Mouse (Mus musculus): ENCODE results near the gene Cul9. TPM values are rescaled to one million over a fixed set of nuclear protein-coding genes. Genes with fewer than 3 reads are reported as not detected.

Gene Cul9
- polyA plus RNA-seq, 1 experiment from 2014 or later: 0.69 TPM

- Histone ChIP-seq H3K4me2 (no peak overlapping the region), H3K4me3 (no peak overlapping the region), H3K9ac (no peak overlapping the region)
Observed at GRCm38 (mm10) chr17:46552151-46552550, 6.0 kb upstream of the Cul9 start.

GRCm38 (mm10) chr17:46551369-46551768 lies 5.2 kb upstream of the Cul9 start:
- Histone ChIP-seq H3K36me3 (peaks cover 49% of the 10 kb centered on the region), H3K27ac (no peak overlapping the region), H3K27me3 (replicated peaks) (peaks cover 24% of the 10 kb centered on the region), H3K4me2 (no peak overlapping the region), H3K4me1 (peaks cover 54% of the 10 kb centered on the region), H3K4me3 (no peak overlapping the region), H3K9me3 (replicated peaks) (no peaks in the 10 kb centered on the region), H3K9ac (no peak overlapping the region)
- WGBS (ENCODE audit: insufficient replicate concordance): 79% methylated on average over 6 of the region's 6 CpGs
- ATAC-seq: no peak

More at GRCm38 (mm10) chr17:46552151-46552550, 6.0 kb upstream of the Cul9 start:
- Histone ChIP-seq H3K27ac (no peak overlapping the region), H3K4me1 (peaks cover 55% of the 10 kb centered on the region), H3K27me3 (replicated peaks) (peaks cover 16% of the 10 kb centered on the region), H3K9me3 (replicated peaks) (no peaks in the 10 kb centered on the region), H3K36me3 (peaks cover 49% of the 10 kb centered on the region)
- 81% methylated on average over 7 of the region's 7 CpGs for WGBS (ENCODE audit: insufficient replicate concordance)
- no peak for ATAC-seq

DNA sequence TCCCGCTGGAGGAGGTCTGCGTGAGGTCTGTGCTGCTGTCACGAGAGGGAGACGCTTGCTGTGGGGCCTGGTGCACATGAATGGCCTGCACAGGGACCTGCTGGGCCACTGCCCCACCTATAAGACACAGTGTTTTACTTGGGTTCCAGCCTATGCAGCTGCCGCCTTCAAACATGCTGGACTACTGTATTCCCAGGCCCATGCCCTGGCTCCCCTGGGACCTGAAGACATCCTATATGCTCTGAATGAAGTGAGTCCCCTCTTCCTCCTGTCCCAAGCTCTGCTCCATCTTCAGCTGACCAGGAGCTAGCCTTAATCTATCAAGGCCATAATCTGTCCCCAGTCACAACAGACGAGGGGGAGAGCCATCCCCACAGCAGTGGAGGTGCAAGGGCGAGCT lies 4.7 kb upstream of the Cul9 start:
- H3K9ac ChIP-seq: no peak overlapping the region
- H3K4me1 ChIP-seq: peaks cover 57% of the 10 kb centered on the region
- WGBS (ENCODE audit: insufficient replicate concordance): 85% methylated on average over 7 of the region's 7 CpGs
- H3K27ac ChIP-seq: no peak overlapping the region
- H3K4me3 ChIP-seq: no peak overlapping the region
- H3K4me2 ChIP-seq: no peak overlapping the region
- H3K36me3 ChIP-seq: peaks cover 49% of the 10 kb centered on the region
- ATAC-seq: no peak
- peaks cover 28% of the 10 kb centered on the region for H3K27me3 ChIP-seq (replicated peaks)
- H3K9me3 ChIP-seq (replicated peaks): no peaks in the 10 kb centered on the region

GRCm38 (mm10) chr17:46549642-46550041 lies 3.5 kb upstream of the Cul9 start:
- Histone ChIP-seq H3K4me3 (no peak overlapping the region), H3K27me3 (replicated peaks) (peaks cover 41% of the 10 kb centered on the region), H3K4me1 (peaks cover 51% of the 10 kb centered on the region), H3K9ac (no peak overlapping the region), H3K4me2 (no peak overlapping the region), H3K36me3 (peaks cover 49% of the 10 kb centered on the region), H3K9me3 (replicated peaks) (no peaks in the 10 kb centered on the region), H3K27ac (no peak overlapping the region)
- 86% methylated on average over 9 of the region's 9 CpGs for WGBS (ENCODE audit: insufficient replicate concordance)
- ATAC-seq: no peak

- Histone ChIP-seq H3K4me3 (no peak overlapping the region), H3K9ac (no peak overlapping the region), H3K27me3 (replicated peaks) (peaks cover 46% of the 10 kb centered on the region), H3K4me1 (peaks cover 47% of the 10 kb centered on the region), H3K4me2 (no peak overlapping the region), H3K9me3 (replicated peaks) (no peaks in the 10 kb centered on the region), H3K36me3 (peaks cover 49% of the 10 kb centered on the region), H3K27ac (no peak overlapping the region)
- no peak for ATAC-seq
- 47% methylated on average over 8 of the region's 8 CpGs for WGBS (ENCODE audit: insufficient replicate concordance)
Observed at GRCm38 (mm10) chr17:46549193-46549592, 3.0 kb upstream of the Cul9 start.

- Histone ChIP-seq H3K9ac (no peak overlapping the region), H3K4me1 (peaks cover 42% of the 10 kb centered on the region), H3K4me2 (no peak overlapping the region), H3K27ac (no peak overlapping the region), H3K9me3 (replicated peaks) (no peaks in the 10 kb centered on the region), H3K27me3 (replicated peaks) (peaks cover 50% of the 10 kb centered on the region), H3K36me3 (peaks cover 49% of the 10 kb centered on the region), H3K4me3 (no peak overlapping the region)
- ATAC-seq: no peak
- 83% methylated on average over 11 of the region's 11 CpGs for WGBS (ENCODE audit: insufficient replicate concordance)
Observed at GRCm38 (mm10) chr17:46548741-46549140, 2.6 kb upstream of the Cul9 start.

GRCm38 (mm10) chr17:46547923-46548322 lies 1.7 kb upstream of the Cul9 start:
- no peak overlapping the region for H3K4me3 ChIP-seq
- H3K36me3 ChIP-seq: peaks cover 49% of the 10 kb centered on the region
- peaks cover 57% of the 10 kb centered on the region for H3K27me3 ChIP-seq (replicated peaks)
- no peak overlapping the region for H3K27ac ChIP-seq
- ATAC-seq: no peak
- no peak overlapping the region for H3K9ac ChIP-seq
- H3K9me3 ChIP-seq (replicated peaks): no peaks in the 10 kb centered on the region
- WGBS (ENCODE audit: insufficient replicate concordance): 57% methylated on average over 3 of the region's 3 CpGs
- H3K4me2 ChIP-seq: no peak overlapping the region
- peaks cover 34% of the 10 kb centered on the region for H3K4me1 ChIP-seq

- Histone ChIP-seq H3K27ac (no peak overlapping the region), H3K4me3 (no peak overlapping the region), H3K36me3 (peaks cover 43% of the 10 kb centered on the region), H3K27me3 (replicated peaks) (peaks cover 59% of the 10 kb centered on the region), H3K4me1 (peaks cover 26% of the 10 kb centered on the region), H3K9me3 (replicated peaks) (no peaks in the 10 kb centered on the region), H3K4me2 (no peak overlapping the region), H3K9ac (no peak overlapping the region)
- no peak for ATAC-seq
- 26% methylated on average over 8 of the region's 8 CpGs for WGBS (ENCODE audit: insufficient replicate concordance)
Observed at GRCm38 (mm10) chr17:46546995-46547394, 807 bp upstream of the Cul9 start.

DNA sequence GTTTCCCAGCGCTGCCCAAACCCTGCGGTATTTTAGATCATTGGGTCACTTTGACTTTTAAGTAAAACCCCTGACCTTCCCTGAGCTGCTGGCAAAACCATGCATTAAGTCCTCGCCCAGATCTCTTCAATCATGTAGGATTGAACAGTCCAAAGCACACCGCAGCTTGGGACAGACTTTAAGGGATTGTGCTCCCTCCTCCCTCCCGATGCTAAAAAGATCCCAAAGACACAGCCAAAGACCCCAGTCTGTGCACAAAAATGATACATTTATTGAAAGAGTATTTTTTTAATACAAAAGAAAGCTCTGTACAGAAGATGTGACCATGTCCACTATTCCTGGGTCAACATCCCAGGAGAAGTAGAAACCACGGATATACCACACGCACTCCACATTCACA lies 403 bp upstream of the Cul9 start:
- Histone ChIP-seq H3K4me2 (peak overlapping the region; percentile 69), H3K9me3 (replicated peaks) (no peaks in the 10 kb centered on the region), H3K4me3 (peak overlapping the region; percentile 46), H3K27me3 (replicated peaks) (peaks cover 63% of the 10 kb centered on the region), H3K4me1 (peaks cover 26% of the 10 kb centered on the region), H3K27ac (no peak overlapping the region), H3K9ac (no peak overlapping the region), H3K36me3 (peaks cover 39% of the 10 kb centered on the region)
- ATAC-seq: no peak
- WGBS (ENCODE audit: insufficient replicate concordance): 24% methylated on average over 7 of the region's 7 CpGs

GRCm38 (mm10) chr17:46543661-46544060 lies 2.5 kb downstream of the Cul9 start:
- no peak for ATAC-seq
- Histone ChIP-seq H3K4me1 (peaks cover 24% of the 10 kb centered on the region), H3K4me3 (no peak overlapping the region), H3K27ac (no peak overlapping the region), H3K4me2 (no peak overlapping the region), H3K9me3 (replicated peaks) (no peaks in the 10 kb centered on the region), H3K9ac (no peak overlapping the region), H3K27me3 (replicated peaks) (peaks cover 89% of the 10 kb centered on the region), H3K36me3 (peaks cover 11% of the 10 kb centered on the region)
- 75% methylated on average over 12 of the region's 12 CpGs for WGBS (ENCODE audit: insufficient replicate concordance)

DNA sequence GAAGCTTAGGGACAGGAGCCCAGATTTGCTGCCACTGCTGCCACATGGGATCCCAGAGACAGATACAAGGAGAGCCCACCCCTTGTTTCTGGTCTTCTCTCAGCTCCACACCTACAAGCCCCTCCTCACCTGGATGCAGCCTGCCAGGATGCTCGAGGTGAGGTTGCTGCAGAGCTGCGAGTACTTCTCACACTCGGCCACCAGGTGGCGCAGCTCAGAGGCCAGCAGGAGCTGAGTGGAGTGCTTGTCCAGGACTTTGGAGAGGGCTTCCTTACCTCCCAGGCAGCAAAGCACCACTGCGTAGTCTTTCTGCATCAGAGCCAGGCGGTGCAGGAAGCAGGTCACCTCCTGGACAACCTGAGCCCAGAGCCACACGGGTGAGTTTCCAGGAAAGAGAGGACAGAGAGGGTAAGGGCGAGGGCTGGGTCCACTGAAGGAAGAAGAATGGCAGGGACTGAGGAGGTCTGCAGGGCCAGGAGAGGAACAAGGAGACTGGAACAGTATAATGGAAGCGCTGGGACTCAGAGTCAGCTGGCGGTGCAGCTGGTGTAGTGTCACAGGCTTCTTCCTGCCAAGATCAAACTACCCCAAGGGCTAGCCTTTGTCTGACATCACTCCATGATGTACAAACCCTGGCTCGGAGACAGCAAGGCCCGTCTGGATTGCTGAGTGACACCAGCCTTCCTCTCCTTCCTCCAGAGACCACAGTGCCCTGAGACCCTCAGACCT lies 20.4 kb downstream of the Cul9 start:
- no peaks in the 10 kb centered on the region for H3K36me3 ChIP-seq
- H3K4me1 ChIP-seq: 0 out of 2 replicates have a peak, but pooled peaks cover 3% of the 10 kb centered on the region
- WGBS (ENCODE audit: insufficient replicate concordance): 30% methylated on average over 12 of the region's 12 CpGs
- H3K27ac ChIP-seq: no peak overlapping the region
- no peak overlapping the region for H3K4me2 ChIP-seq
- no peaks in the 10 kb centered on the region for H3K9me3 ChIP-seq (replicated peaks)
- H3K4me3 ChIP-seq: no peak overlapping the region
- peaks cover 34% of the 10 kb centered on the region for H3K27me3 ChIP-seq (replicated peaks)
- peak; percentile 35; the same call in 1 of the 2 replicates for ATAC-seq
- no peak overlapping the region for H3K9ac ChIP-seq

DNA sequence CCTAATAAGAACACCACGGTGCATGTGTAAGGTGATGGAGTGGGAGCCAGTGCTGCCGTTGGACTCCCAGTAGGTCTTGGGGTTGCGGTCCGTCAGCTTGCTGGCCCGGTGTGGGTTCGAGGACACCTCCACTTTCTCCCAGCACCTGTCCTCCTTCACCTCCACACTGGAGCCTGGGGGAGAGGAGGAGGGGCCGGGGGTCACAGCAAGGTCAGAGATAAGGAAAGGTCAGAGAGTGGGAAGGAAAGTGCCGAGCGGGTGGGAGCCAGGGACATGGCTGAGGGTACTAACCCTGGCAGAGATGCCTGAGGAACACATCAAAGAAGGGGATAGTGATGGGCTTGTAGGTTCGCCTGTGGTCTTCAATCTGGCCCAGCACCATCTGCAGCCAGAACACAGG lies 21.1 kb downstream of the Cul9 start:
- Histone ChIP-seq H3K27me3 (replicated peaks) (peaks cover 41% of the 10 kb centered on the region), H3K27ac (no peak overlapping the region), H3K36me3 (no peaks in the 10 kb centered on the region), H3K9me3 (replicated peaks) (no peaks in the 10 kb centered on the region), H3K4me1 (0 out of 2 replicates have a peak, but pooled peaks cover 3% of the 10 kb centered on the region), H3K4me2 (no peak overlapping the region), H3K9ac (no peak overlapping the region), H3K4me3 (no peak overlapping the region)
- 65% methylated on average over 10 of the region's 10 CpGs for WGBS (ENCODE audit: insufficient replicate concordance)
- no peak for ATAC-seq

Data from liver, embryonic 12.5 days (tissue).